Mouse (Mus musculus) G1E (cell line): ENCODE results near the gene Rbm38. TPM values are rescaled to one million over a fixed set of nuclear protein-coding genes. Genes with fewer than 3 reads are reported as not detected.

ENCODE experiments used
- ATAC-seq: 2 replicates; pipeline ENCODE4 v1.8.0; 2016; ENCODE audit warnings: mild to moderate bottlenecking; ENCODE audit not compliant: insufficient number of reproducible peaks, poor library complexity, low FRiP score, severe bottlenecking; ENCODE audit errors: extremely low read depth
- DNase-seq: peaks from one replicate; pipeline ENCODE4 v3.0.0; 2012; ENCODE audit warnings: low spot score
- H3K27me3 ChIP-seq: 2 replicates; pipeline ENCODE4 v1.6.1; 2012; ENCODE audit warnings: mild to moderate bottlenecking, low read length, inconsistent platforms; ENCODE audit not compliant: insufficient read depth
- H3K36me3 ChIP-seq: replicated peaks from 2 replicates; pipeline ENCODE3; 2012; ENCODE audit warnings: mild to moderate bottlenecking, inconsistent platforms
- H3K4me1 ChIP-seq: 2 replicates; pipeline ENCODE4 v1.6.1; 2012; ENCODE audit warnings: low read depth, low read length, inconsistent platforms, mixed read lengths; ENCODE audit not compliant: insufficient read depth
- H3K4me3 ChIP-seq: 2 replicates; pipeline ENCODE4 v1.5.1; 2012; ENCODE audit warnings: low read depth, mild to moderate bottlenecking, inconsistent platforms, low read length, moderate library complexity, mixed read lengths
- H3K9me3 ChIP-seq: replicated peaks from 2 replicates; pipeline ENCODE4 v1.6.1; 2012; ENCODE audit warnings: inconsistent platforms
- CTCF ChIP-seq: IDR thresholded peaks from 2 replicates; pipeline ENCODE4 v1.5.1; 2012; ENCODE audit warnings: low read depth, low read length, inconsistent platforms, mixed read lengths
- GATA1 ChIP-seq: IDR thresholded peaks from 2 replicates; pipeline ENCODE4 v1.6.1; 2012; ENCODE audit warnings: borderline replicate concordance, low read length, inconsistent platforms, mixed read lengths
- GATA2 ChIP-seq: IDR thresholded peaks from 2 replicates; pipeline ENCODE4 v1.6.1; 2012; ENCODE audit warnings: low read depth, low read length, inconsistent platforms, borderline replicate concordance
- POLR2AphosphoS5 ChIP-seq: IDR thresholded peaks from 2 replicates; pipeline ENCODE4 v1.6.1; 2012; ENCODE audit warnings: low read depth, low read length, inconsistent platforms; ENCODE audit not compliant: insufficient replicate concordance
- TAL1 ChIP-seq: conservative IDR thresholded peaks from 2 replicates; pipeline ENCODE4 v1.6.1; 2012; ENCODE audit warnings: low read depth, low read length, inconsistent platforms, mixed read lengths
- polyA plus RNA-seq: library from polyadenylated mRNA; stranded (reverse); fragments of >175 nt; gene quantifications from 2 replicates; pipeline ENCODE4 v1.2.3, GENCODE M21; 2012
- total RNA-seq, 2 experiments: library from RNA; stranded (forward) in 1 of 2; stranded (reverse) in 1 of 2; fragments of 200-1000 nt in 1 of 2; fragments of >200 nt in 1 of 2; fragmentation: Nextera tagmentation in 1 of 2; gene quantifications; 2 replicates each; pipeline ENCODE4 v1.2.3; 2014 to 2017

Rbm38 gene
- total and polyA plus RNA-seq, 3 experiments, result 36.0 to 737 (median 342) TPM

GRCm38 (mm10) chr2:173044198-173044970, 24.1 kb downstream of the Rbm38 start:
- peaks cover 27% of the 10 kb centered on the region for H3K27me3 ChIP-seq
- TF ChIP-seq GATA1, result no peak
- TF ChIP-seq TAL1, result no peak
- no peak for TF ChIP-seq CTCF
- no peak for TF ChIP-seq GATA2
- TF ChIP-seq POLR2AphosphoS5, result no peak
- H3K4me1 ChIP-seq, result peaks cover 52% of the 10 kb centered on the region
- H3K4me3 ChIP-seq, result no peak overlapping the region
- no peaks in the 10 kb centered on the region; the same call in 1 of the 2 replicates for H3K9me3 ChIP-seq
- H3K36me3 ChIP-seq, result peaks cover 6% of the 10 kb centered on the region
- ATAC-seq (no peak), DNase-seq (no peak)

GRCm38 (mm10) chr2:173046582-173047297, 26.4 kb downstream of the Rbm38 start:
- ATAC-seq, result no peak
- no peaks in the 10 kb centered on the region for H3K36me3 ChIP-seq
- H3K4me1 ChIP-seq, result peaks cover 46% of the 10 kb centered on the region
- no peak overlapping the region; the same call in 1 of the 2 replicates for H3K4me3 ChIP-seq
- peaks cover 44% of the 10 kb centered on the region for H3K27me3 ChIP-seq
- TF ChIP-seq CTCF (no peak), GATA1 (no peak), TAL1 (no peak), GATA2 (no peak), POLR2AphosphoS5 (no peak)
- H3K9me3 ChIP-seq, result no peaks in the 10 kb centered on the region; the same call in 1 of the 2 replicates
- DNase-seq, result no peak

- ATAC-seq, result no peak
- TF ChIP-seq POLR2AphosphoS5, result no peak
- no peak for TF ChIP-seq GATA2
- TF ChIP-seq CTCF, result no peak
- no peak for TF ChIP-seq TAL1
- no peak for TF ChIP-seq GATA1
- Histone ChIP-seq H3K36me3 (no peaks in the 10 kb centered on the region), H3K4me1 (peaks cover 43% of the 10 kb centered on the region), H3K9me3 (no peaks in the 10 kb centered on the region; the same call in 1 of the 2 replicates), H3K4me3 (no peak overlapping the region), H3K27me3 (peaks cover 48% of the 10 kb centered on the region)
- no peak for DNase-seq
These were observed 27.2 kb downstream of the Rbm38 start for GRCm38 (mm10) chr2:173047471-173047870.

- peaks cover 43% of the 10 kb centered on the region for H3K4me1 ChIP-seq
- no peak for DNase-seq
- TF ChIP-seq CTCF, result no peak
- no peak for TF ChIP-seq POLR2AphosphoS5
- TF ChIP-seq TAL1, result no peak
- TF ChIP-seq GATA2, result no peak
- ATAC-seq, result no peak
- no peaks in the 10 kb centered on the region for H3K36me3 ChIP-seq
- no peaks in the 10 kb centered on the region; the same call in 1 of the 2 replicates for H3K9me3 ChIP-seq
- H3K27me3 ChIP-seq, result peaks cover 52% of the 10 kb centered on the region
- no peak overlapping the region for H3K4me3 ChIP-seq
These were observed 27.9 kb downstream of the Rbm38 start for GRCm38 (mm10) chr2:173048041-173048745.

- Histone ChIP-seq H3K36me3 (no peaks in the 10 kb centered on the region), H3K9me3 (no peaks in the 10 kb centered on the region; the same call in 1 of the 2 replicates), H3K27me3 (peaks cover 58% of the 10 kb centered on the region), H3K4me1 (peaks cover 44% of the 10 kb centered on the region), H3K4me3 (no peak overlapping the region)
- DNase-seq (no peak), ATAC-seq (no peak)
- TF ChIP-seq GATA2 (no peak), POLR2AphosphoS5 (no peak), TAL1 (no peak), GATA1 (no peak), CTCF (no peak)
These were observed 28.9 kb downstream of the Rbm38 start for GRCm38 (mm10) chr2:173049231-173049630.
